Mouse (Mus musculus) B cell, adult 2 months (primary cell): ENCODE data around the gene Klra9.
"Not testable (repeated sequence)": the region's sequence is repeated elsewhere in the genome, so short reads cannot be mapped to it uniquely, and the experiment has no call there.

Experiments used
- DNase-seq, 2 experiments: peaks; one replicate each; pipeline ENCODE4 v3.0.0; 2022

Gene Klra9

DNA sequence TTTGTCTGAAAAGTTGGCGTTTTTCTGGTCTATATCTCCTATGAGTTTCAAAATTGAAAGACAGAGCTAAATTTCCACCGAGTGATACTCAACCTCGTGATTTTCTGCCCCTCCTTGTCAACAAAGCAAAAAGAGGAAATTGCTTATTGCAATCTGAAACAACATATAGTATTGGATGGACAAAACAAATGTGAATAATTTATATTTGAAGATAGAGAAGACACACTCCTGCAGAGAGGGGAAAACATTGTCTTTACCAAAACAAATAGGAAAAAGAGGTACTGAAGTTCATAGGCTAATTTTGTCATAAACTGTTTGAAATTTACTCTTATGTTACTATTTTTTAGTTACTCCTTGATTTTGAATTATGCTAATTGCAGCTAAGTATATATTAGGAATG lies at the start of gene Klra9:
Klra9 (minus strand) TSS at position 101 of the 400 bp plus-strand sequence.
- not testable (repeated sequence) for DNase-seq

DNA sequence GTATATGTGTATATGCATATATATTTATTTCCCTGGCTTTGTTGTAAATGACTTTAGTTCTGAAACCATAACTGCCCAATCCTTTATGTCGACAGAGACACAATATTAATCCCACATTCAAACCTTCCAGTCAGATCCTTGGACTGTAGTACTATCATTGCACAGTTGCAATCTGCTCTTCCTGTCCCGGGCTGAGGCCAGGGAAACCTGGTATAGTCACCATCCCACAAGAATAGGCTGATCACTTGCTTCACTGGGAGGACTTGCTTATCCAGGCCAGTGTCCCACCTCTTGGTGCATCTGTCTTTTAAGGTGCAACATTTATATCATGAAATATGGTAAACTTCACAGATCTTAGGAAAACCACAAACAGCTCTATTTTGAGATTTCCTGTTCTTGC lies 44.6 kb upstream of the Klra9 start:
- no peak for DNase-seq

DNA sequence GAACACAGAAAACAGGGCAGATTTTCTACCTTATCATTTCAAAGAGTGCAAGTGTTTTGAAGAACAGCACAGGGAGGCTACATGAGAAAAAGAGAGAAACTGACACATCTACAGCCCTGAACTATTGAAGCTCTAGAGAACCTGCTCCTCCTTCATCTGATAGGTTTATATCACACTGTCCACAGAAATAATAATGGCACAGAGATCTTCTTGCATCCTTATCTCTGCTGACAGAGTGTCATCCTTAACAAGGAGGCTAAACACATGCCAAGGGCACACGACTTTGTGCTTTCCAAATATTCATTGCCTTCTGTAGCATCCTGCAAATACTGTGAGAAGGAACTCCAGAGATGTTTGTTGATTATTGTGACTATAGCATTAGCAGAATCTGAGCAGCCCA lies 43.7 kb upstream of the Klra9 start:
- no peak for DNase-seq

- no peak for DNase-seq
These were observed 40.3 kb upstream of the Klra9 start, which contains the start of gene Klra7 for GRCm38 (mm10) chr6:130233222-130233621. Klra7 (minus strand) TSS chr6:130233322.

GRCm38 (mm10) chr6:130197453-130197852 lies 4.5 kb upstream of the Klra9 start:
- not testable (repeated sequence) for DNase-seq

DNA sequence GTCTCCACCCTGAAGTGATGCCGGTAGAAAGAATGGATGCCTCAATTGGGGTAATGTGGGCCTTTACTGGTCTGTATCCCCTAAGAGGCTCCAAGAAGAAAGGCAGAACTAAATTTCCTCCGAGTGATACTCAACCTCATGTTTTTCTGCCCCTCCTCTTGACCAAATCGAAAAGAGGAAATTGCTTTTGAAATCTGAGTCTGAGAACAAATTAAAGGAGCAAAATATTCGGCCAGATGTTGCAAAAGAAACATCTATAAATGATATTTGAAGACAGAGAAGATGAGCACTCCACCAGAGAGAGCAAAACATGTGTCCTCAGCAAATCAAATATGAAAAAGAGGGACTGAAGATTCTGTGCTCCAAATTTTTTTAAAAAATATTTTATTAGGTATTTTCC lies 63.1 kb downstream of the Klra9 start, which contains the start of gene Klra8:
Klra8 (minus strand) TSS at position 101 of the 400 bp plus-strand sequence.
- not testable (repeated sequence) for DNase-seq
